Mouse (Mus musculus): ENCODE measurements around the gene Olfr1510.
"Not testable (repeated sequence)": the region's sequence is repeated elsewhere in the genome, so short reads cannot be mapped to it uniquely, and the experiment has no call there.

The Olfr1510 gene

GRCm38 (mm10) chr14:52414273-52414672, at the start of gene Olfr1510:
TSS of gene Olfr1510 (minus strand) at chr14:52414373.
- no peak for DNase-seq (ENCODE audit: low spot score)

- DNase-seq (ENCODE audit: low spot score), result no peak
These were observed 47.8 kb upstream of the Olfr1510 start for GRCm38 (mm10) chr14:52461928-52462327.

- DNase-seq (ENCODE audit: low spot score), result no peak
These were observed 37.0 kb upstream of the Olfr1510 start for GRCm38 (mm10) chr14:52451138-52451537.

- no peak for DNase-seq (ENCODE audit: low spot score)
These were observed 28.5 kb upstream of the Olfr1510 start, which contains the start of gene Olfr1509 for GRCm38 (mm10) chr14:52442690-52443089. TSS of gene Olfr1509 (plus strand) at chr14:52442990.

GRCm38 (mm10) chr14:52427686-52428085, 13.5 kb upstream of the Olfr1510 start:
- DNase-seq (ENCODE audit: low spot score), result no peak

GRCm38 (mm10) chr14:52410142-52410919, 3.8 kb downstream of the Olfr1510 start:
- DNase-seq (ENCODE audit: low spot score), result not testable (repeated sequence)

GRCm38 (mm10) chr14:52397279-52397678, 16.9 kb downstream of the Olfr1510 start, which contains the start of gene Olfr1511:
TSS of gene Olfr1511 (minus strand) at chr14:52397379.
- DNase-seq (ENCODE audit: low spot score), result no peak

GRCm38 (mm10) chr14:52390084-52390848, 23.9 kb downstream of the Olfr1510 start:
- DNase-seq (ENCODE audit: low spot score), result not testable (repeated sequence)

- no peak for DNase-seq (ENCODE audit: low spot score)
These were observed 35.1 kb downstream of the Olfr1510 start, which contains the start of gene Olfr1512 for GRCm38 (mm10) chr14:52379068-52379467. TSS of gene Olfr1512 (minus strand) at chr14:52379168.

GRCm38 (mm10) chr14:52368741-52369140, 45.4 kb downstream of the Olfr1510 start:
- DNase-seq (ENCODE audit: low spot score), result no peak
